Mouse (Mus musculus) neural tube, embryonic 13.5 days (tissue): ENCODE measurements around the gene Hmga2. TPM values are rescaled to one million over a fixed set of nuclear protein-coding genes. Genes with fewer than 3 reads are reported as not detected.

Source experiments
- ATAC-seq: fragments of 200-750 bp; cut with Nextera tagmentation; 2 replicates; pipeline ENCODE4 v1.8.0; 2017; ENCODE audit warnings: low read depth, mild to moderate bottlenecking, moderate TSS enrichment, moderate library complexity
- H3K27ac ChIP-seq: fragments of 300-500 bp; sonication (generic); replicated peaks from 2 replicates; pipeline ENCODE4 v1.5.1; 2015; ENCODE audit warnings: moderate library complexity, mild to moderate bottlenecking, inconsistent platforms
- H3K27me3 ChIP-seq: fragments of 300-500 bp; sonication (generic); 2 replicates; pipeline ENCODE4 v1.6.1; 2015; ENCODE audit warnings: mild to moderate bottlenecking, inconsistent platforms
- H3K36me3 ChIP-seq: fragments of 300-500 bp; sonication (generic); 2 replicates; pipeline ENCODE4 v1.6.1; 2015; ENCODE audit warnings: mild to moderate bottlenecking, inconsistent platforms
- H3K4me1 ChIP-seq: fragments of 300-500 bp; sonication (generic); replicated peaks from 2 replicates; pipeline ENCODE4 v1.6.1; 2015; ENCODE audit warnings: inconsistent platforms
- H3K4me2 ChIP-seq: fragments of 300-500 bp; sonication (generic); 2 replicates; pipeline ENCODE4 v1.6.1; 2015; ENCODE audit warnings: inconsistent platforms, mild to moderate bottlenecking, moderate library complexity
- H3K4me3 ChIP-seq: fragments of 300-500 bp; sonication (generic); 2 replicates; pipeline ENCODE4 v1.5.1; 2015; ENCODE audit warnings: mild to moderate bottlenecking, inconsistent platforms
- H3K9ac ChIP-seq: fragments of 300-500 bp; sonication (generic); 2 replicates; pipeline ENCODE4 v1.6.1; 2015; ENCODE audit warnings: moderate library complexity, mild to moderate bottlenecking, inconsistent platforms
- H3K9me3 ChIP-seq: fragments of 300-500 bp; sonication (generic); 2 replicates; pipeline ENCODE4 v1.6.1; 2016; ENCODE audit warnings: inconsistent platforms
- WGBS: fragments of 180-500 bp; shearing (Covaris S2); methylation state at CpG from one replicate; pipeline ENCODE4 v1.1.7; 2015; 5-methylcytosine and 5-hydroxymethylcytosine counted together
- polyA plus RNA-seq: library from polyadenylated mRNA; unstranded; fragments of >200 nt; fragmentation: Nextera tagmentation; extraction: Ambion mirVana; gene quantifications from 2 replicates; pipeline ENCODE4 v1.2.1, GENCODE M21; 2015

Gene Hmga2
- polyA plus RNA-seq, 1 experiment from 2014 or later, result 3.7 TPM

- H3K9me3 ChIP-seq, result 0 out of 2 replicates have a peak, but pooled peaks cover 15% of the 10 kb centered on the region
- no peak overlapping the region for H3K9ac ChIP-seq
- no peaks in the 10 kb centered on the region for H3K4me1 ChIP-seq
- no peak overlapping the region for H3K4me2 ChIP-seq
- H3K4me3 ChIP-seq, result no peak overlapping the region
- WGBS, result 89% methylated on average over 3 of the region's 3 CpGs
- H3K36me3 ChIP-seq, result no peaks in the 10 kb centered on the region
- no peak overlapping the region for H3K27ac ChIP-seq
- no peak for ATAC-seq
- no peaks in the 10 kb centered on the region for H3K27me3 ChIP-seq
Observed at GRCm38 (mm10) chr10:120489611-120490010, 13.3 kb upstream of the Hmga2 start.

GRCm38 (mm10) chr10:120488526-120488925, 12.3 kb upstream of the Hmga2 start:
- ATAC-seq, result no peak
- 74% methylated on average over 4 of the region's 4 CpGs for WGBS

GRCm38 (mm10) chr10:120487881-120488280, 11.6 kb upstream of the Hmga2 start:
- Histone ChIP-seq H3K36me3 (no peaks in the 10 kb centered on the region), H3K4me2 (no peak overlapping the region), H3K27me3 (no peaks in the 10 kb centered on the region), H3K27ac (no peak overlapping the region), H3K4me1 (no peaks in the 10 kb centered on the region), H3K4me3 (no peak overlapping the region), H3K9me3 (0 out of 2 replicates have a peak, but pooled peaks cover 15% of the 10 kb centered on the region), H3K9ac (no peak overlapping the region)
- ATAC-seq, result no peak
- WGBS, result 90% methylated on average over 1 of the region's 1 CpGs

More at GRCm38 (mm10) chr10:120488526-120488925, 12.3 kb upstream of the Hmga2 start:
- H3K4me2 ChIP-seq, result no peak overlapping the region
- no peak overlapping the region for H3K4me3 ChIP-seq
- no peaks in the 10 kb centered on the region for H3K27me3 ChIP-seq
- H3K9ac ChIP-seq, result no peak overlapping the region
- H3K9me3 ChIP-seq, result 0 out of 2 replicates have a peak, but pooled peaks cover 15% of the 10 kb centered on the region
- H3K36me3 ChIP-seq, result no peaks in the 10 kb centered on the region
- no peak overlapping the region for H3K27ac ChIP-seq
- H3K4me1 ChIP-seq, result no peaks in the 10 kb centered on the region

DNA sequence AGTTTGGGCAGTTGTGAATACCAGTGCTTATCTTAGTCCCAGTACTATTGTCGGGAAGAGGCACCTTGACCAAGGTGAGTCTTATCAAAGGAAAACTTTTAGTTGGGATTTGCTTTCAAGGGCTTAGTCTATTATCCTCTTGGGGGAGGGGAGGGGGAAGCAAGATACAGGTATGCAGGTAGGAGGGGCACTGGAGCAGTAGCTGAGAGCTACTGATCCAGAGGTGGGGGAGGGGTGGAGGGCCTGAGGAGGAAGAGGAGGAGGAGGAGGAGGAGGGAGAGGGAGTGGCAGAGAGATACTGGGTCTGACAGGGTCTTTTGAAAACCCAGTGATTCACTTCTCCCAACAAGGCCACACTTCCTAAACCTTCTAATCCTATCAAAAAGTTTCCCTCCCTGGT, 9.2 kb upstream of the Hmga2 start:
- Histone ChIP-seq H3K27me3 (no peaks in the 10 kb centered on the region), H3K36me3 (no peaks in the 10 kb centered on the region), H3K9me3 (0 out of 2 replicates have a peak, but pooled peaks cover 15% of the 10 kb centered on the region), H3K4me3 (no peak overlapping the region), H3K27ac (no peak overlapping the region), H3K9ac (no peak overlapping the region), H3K4me1 (no peaks in the 10 kb centered on the region), H3K4me2 (no peak overlapping the region)
- no peak for ATAC-seq
- 79% methylated on average over 1 of the region's 1 CpGs for WGBS

GRCm38 (mm10) chr10:120484144-120484543, 7.9 kb upstream of the Hmga2 start:
- Histone ChIP-seq H3K4me1 (no peaks in the 10 kb centered on the region), H3K4me3 (no peak overlapping the region), H3K9me3 (0 out of 2 replicates have a peak, but pooled peaks cover 15% of the 10 kb centered on the region), H3K27me3 (0 out of 2 replicates have a peak, but pooled peaks cover 5% of the 10 kb centered on the region), H3K9ac (no peak overlapping the region), H3K4me2 (no peak overlapping the region), H3K36me3 (no peaks in the 10 kb centered on the region), H3K27ac (no peak overlapping the region)
- ATAC-seq, result no peak
- 69% methylated on average over 4 of the region's 4 CpGs for WGBS

DNA sequence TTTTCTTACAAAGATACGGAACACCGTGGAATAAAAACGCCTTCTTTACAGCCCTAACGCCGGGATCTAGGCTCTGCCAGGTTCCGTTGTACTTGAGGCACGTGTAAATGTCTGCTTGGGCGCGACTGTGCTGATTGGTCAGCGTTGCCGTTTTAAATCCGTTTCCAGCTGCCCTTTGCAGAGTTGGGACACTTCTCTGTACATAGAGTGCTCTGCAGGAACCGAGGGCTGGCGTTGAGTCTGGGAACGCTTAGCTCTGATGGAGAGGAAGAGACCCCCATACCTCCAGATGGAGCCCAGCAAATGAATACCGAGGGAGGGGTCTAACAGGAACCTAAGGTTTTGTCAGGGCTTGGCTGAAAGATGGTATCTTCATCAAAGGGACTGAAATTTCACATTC, 1.9 kb upstream of the Hmga2 start:
- Histone ChIP-seq H3K4me3 (peak overlapping the region; percentile 70), H3K27ac (no peak overlapping the region), H3K9ac (peak overlapping the region; percentile 31; the same call in 1 of the 2 replicates), H3K27me3 (peaks cover 21% of the 10 kb centered on the region), H3K9me3 (no peaks in the 10 kb centered on the region), H3K36me3 (no peaks in the 10 kb centered on the region), H3K4me2 (peak overlapping the region; percentile 95), H3K4me1 (peaks cover 46% of the 10 kb centered on the region)
- ATAC-seq, result no peak
- 1% methylated on average over 16 of the region's 16 CpGs for WGBS

- Histone ChIP-seq H3K36me3 (no peaks in the 10 kb centered on the region), H3K4me3 (peak overlapping the region; percentile 70), H3K4me1 (peaks cover 46% of the 10 kb centered on the region), H3K27me3 (peaks cover 22% of the 10 kb centered on the region), H3K27ac (peak overlapping the region; percentile 77; the same call in 1 of the 2 replicates), H3K9ac (peak overlapping the region; percentile 82), H3K4me2 (peak overlapping the region; percentile 95), H3K9me3 (no peaks in the 10 kb centered on the region)
- WGBS, result under 1% methylated on average over 21 of the region's 21 CpGs
- peak; percentile 29; the same call in 1 of the 2 replicates for ATAC-seq
Observed at GRCm38 (mm10) chr10:120477501-120477900, 1.2 kb upstream of the Hmga2 start.

GRCm38 (mm10) chr10:120476516-120477336, 457 bp upstream of the Hmga2 start:
- WGBS, result under 1% methylated on average over 49 of the region's 52 CpGs
- Histone ChIP-seq H3K27ac (peak overlapping the region; percentile 77), H3K9me3 (no peaks in the 10 kb centered on the region), H3K9ac (peak overlapping the region; percentile 82), H3K4me3 (peak overlapping the region; percentile 70), H3K4me1 (peaks cover 46% of the 10 kb centered on the region), H3K36me3 (no peaks in the 10 kb centered on the region), H3K27me3 (peaks cover 22% of the 10 kb centered on the region), H3K4me2 (peak overlapping the region; percentile 95)
- ATAC-seq, result peak; percentile 66; the same call in 1 of the 2 replicates

GRCm38 (mm10) chr10:120475041-120475541, 1.2 kb downstream of the Hmga2 start:
- H3K27ac ChIP-seq, result peak overlapping the region; percentile 77
- peaks cover 22% of the 10 kb centered on the region for H3K27me3 ChIP-seq
- no peaks in the 10 kb centered on the region for H3K9me3 ChIP-seq
- peak overlapping the region; percentile 82 for H3K9ac ChIP-seq
- H3K36me3 ChIP-seq, result no peaks in the 10 kb centered on the region
- H3K4me3 ChIP-seq, result peak overlapping the region; percentile 70
- under 1% methylated on average over 45 of the region's 45 CpGs for WGBS
- ATAC-seq, result peak; percentile 41; the same call in 1 of the 2 replicates
- peaks cover 46% of the 10 kb centered on the region for H3K4me1 ChIP-seq
- H3K4me2 ChIP-seq, result peak overlapping the region; percentile 95

DNA sequence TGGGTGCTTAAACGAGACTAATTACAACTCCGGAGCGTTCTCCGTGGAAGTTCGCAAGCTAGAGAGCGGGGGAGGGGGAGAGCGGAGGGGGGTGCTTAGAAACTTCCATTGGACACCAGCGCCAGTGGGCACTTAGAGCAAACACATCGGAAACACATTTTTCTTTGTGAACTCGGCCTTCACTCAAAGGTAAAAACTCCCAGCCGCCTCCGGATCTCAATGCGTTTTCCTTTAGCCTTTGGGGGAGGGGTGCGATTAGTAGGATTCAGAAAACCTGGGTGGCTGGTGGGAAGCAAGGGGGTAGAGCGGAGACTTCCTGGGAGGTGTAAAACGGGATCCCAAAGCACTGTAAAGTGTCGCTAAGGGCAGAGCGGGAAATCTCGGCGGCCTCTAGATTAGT, 2.0 kb downstream of the Hmga2 start:
- Histone ChIP-seq H3K9ac (peak overlapping the region; percentile 82), H3K36me3 (no peaks in the 10 kb centered on the region), H3K9me3 (no peaks in the 10 kb centered on the region), H3K27me3 (peaks cover 18% of the 10 kb centered on the region), H3K4me2 (peak overlapping the region; percentile 95), H3K4me3 (peak overlapping the region; percentile 70), H3K4me1 (peaks cover 46% of the 10 kb centered on the region), H3K27ac (no peak overlapping the region)
- no peak for ATAC-seq
- WGBS, result 0% methylated on average over 20 of the region's 20 CpGs

GRCm38 (mm10) chr10:120473218-120473617, 3.1 kb downstream of the Hmga2 start:
- Histone ChIP-seq H3K4me2 (peak overlapping the region; percentile 95), H3K4me1 (peaks cover 44% of the 10 kb centered on the region), H3K36me3 (no peaks in the 10 kb centered on the region), H3K4me3 (0 out of 2 replicates have a peak overlapping the region, but pooled peaks have one; percentile 0), H3K27ac (no peak overlapping the region), H3K27me3 (peaks cover 17% of the 10 kb centered on the region), H3K9me3 (no peaks in the 10 kb centered on the region), H3K9ac (no peak overlapping the region)
- 32% methylated on average over 4 of the region's 4 CpGs for WGBS
- ATAC-seq, result no peak

DNA sequence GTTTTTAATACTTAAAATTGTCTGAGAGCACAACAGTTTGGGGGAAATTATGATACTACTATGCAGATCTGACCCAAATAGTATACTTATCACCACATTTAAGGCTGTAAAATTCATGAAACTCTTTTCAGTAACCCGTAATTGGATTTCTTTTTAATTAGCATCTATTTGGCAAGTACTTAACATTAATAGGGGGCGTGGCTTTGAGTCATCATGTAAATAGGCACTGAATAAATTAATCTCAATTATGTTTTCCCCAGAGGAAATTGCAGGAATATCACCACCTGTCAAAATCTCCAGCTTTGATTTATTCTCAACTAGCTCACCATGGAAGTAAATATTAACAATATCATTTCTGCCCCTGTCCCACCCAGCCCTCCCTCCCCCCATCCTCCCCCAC, 3.7 kb downstream of the Hmga2 start:
- Histone ChIP-seq H3K9me3 (no peaks in the 10 kb centered on the region), H3K27ac (no peak overlapping the region), H3K4me3 (no peak overlapping the region), H3K9ac (no peak overlapping the region), H3K4me1 (peaks cover 38% of the 10 kb centered on the region), H3K36me3 (no peaks in the 10 kb centered on the region), H3K4me2 (peak overlapping the region; percentile 95; the same call in 1 of the 2 replicates), H3K27me3 (peaks cover 15% of the 10 kb centered on the region)
- no peak for ATAC-seq
- 35% methylated on average over 2 of the region's 2 CpGs for WGBS
